Mouse (Mus musculus) layer of hippocampus, postnatal 10 days (tissue): ENCODE data around the gene Hist1h3a. TPM values are rescaled to one million over a fixed set of nuclear protein-coding genes. Genes with fewer than 3 reads are reported as not detected.

Experiments used
- microRNA-seq, 2 experiments: library from miRNA; unstranded; fragments of <30 nt; microRNA quantifications; one replicate each; pipeline ENCODE4 v1.2.0; 2021
- total RNA-seq, 2 experiments: library from RNA; stranded (reverse); gene quantifications; 2 replicates each; pipeline ENCODE4 v1.2.3; 2021

The Hist1h3a gene
- total RNA-seq, 2 experiments from 2014 or later, result 68.7 to 70.1 TPM

Small RNA genes lying within 50 kb of the gene (microRNA-seq; reads per million reads assigned to microRNA genes)
- 0 reads per million in 2 experiments for gene Gm44314
- 0 reads per million in 2 experiments for gene Gm44484

Other genes starting within 250 kb of the Hist1h3a start
- 100 to 1,000 TPM; 280 to 315 TPM for gene Hist1h4h, start 231.3 kb downstream of the Hist1h3a start, total RNA-seq
- gene Hist1h2af, start 228.5 kb downstream of the Hist1h3a start, total RNA-seq, result 10 to 100 TPM; 45.7 to 51.3 TPM
- 10 to 100 TPM; 19.1 to 19.9 TPM for gene Hist1h3g, start 227.0 kb downstream of the Hist1h3a start, total RNA-seq
- gene Hist1h2bh, start 219.0 kb downstream of the Hist1h3a start, total RNA-seq, result 1 to 10 TPM; 5.1 TPM
- gene Hist1h3f, start 218.3 kb downstream of the Hist1h3a start, total RNA-seq, result 10 to 100 TPM; 28.3 to 32.7 TPM
- gene Hist1h4f, start 210.7 kb downstream of the Hist1h3a start, total RNA-seq, result 100 to 1,000 TPM; 140 to 182 TPM
- gene Hist1h1d, start 209.1 kb downstream of the Hist1h3a start, total RNA-seq, result 1 to 10 TPM; 6.4 to 6.6 TPM
- 10 to 100 TPM; 77.0 to 85.3 TPM for gene Hist1h3e, start 200.0 kb downstream of the Hist1h3a start, total RNA-seq
- gene Hist1h2ae, start 191.2 kb downstream of the Hist1h3a start, total RNA-seq, result 10 to 100 TPM; 13.0 to 14.0 TPM
- 100 to 1,000 TPM; 105 to 126 TPM for gene Hist1h2bg, start 191.0 kb downstream of the Hist1h3a start, total RNA-seq
- gene Hist1h2bf, start 188.2 kb downstream of the Hist1h3a start, total RNA-seq, result 10 to 100 TPM; 44.2 to 62.6 TPM
- 1 to 10 TPM; 5.3 to 5.6 TPM for gene Hist1h2ad, start 188.0 kb downstream of the Hist1h3a start, total RNA-seq
- 10 to 100 TPM; 13.0 to 15.0 TPM for gene Hist1h3d, start 186.6 kb downstream of the Hist1h3a start, total RNA-seq
- gene Hist1h4d, start 180.8 kb downstream of the Hist1h3a start, total RNA-seq, result 100 to 1,000 TPM; 147 to 163 TPM
- gene Hist1h2be, start 141.3 kb downstream of the Hist1h3a start, total RNA-seq, result 1 to 10 TPM; 6.7 to 8.4 TPM
- gene Hist1h1e, start 139.8 kb downstream of the Hist1h3a start, total RNA-seq, result 10 to 100 TPM; 69.3 to 81.5 TPM
- gene Hist1h2ac, start 78.4 kb downstream of the Hist1h3a start, total RNA-seq, result 1 to 10 TPM; 2.6 to 3.3 TPM
- 10 to 100 TPM; 27.9 to 28.0 TPM for gene Hist1h2bc, start 78.2 kb downstream of the Hist1h3a start, total RNA-seq
- gene Hist1h1t, start 66.6 kb downstream of the Hist1h3a start, total RNA-seq, result not detected
- 100 to 1,000 TPM; 102 to 111 TPM for gene Hist1h4c, start 63.9 kb downstream of the Hist1h3a start, total RNA-seq
- 1 to 10 TPM; 3.4 to 5.9 TPM for gene Hfe, start 51.5 kb downstream of the Hist1h3a start, total RNA-seq
- 100 to 1,000 TPM in 1 of 2 experiments, 10 to 100 TPM in 1; 87.1 to 106 TPM for gene Hist1h1c, start 23.6 kb downstream of the Hist1h3a start, total RNA-seq
- gene Hist1h3c, start 16.8 kb downstream of the Hist1h3a start, total RNA-seq, result 10 to 100 TPM; 23.5 to 26.8 TPM
- 10 to 100 TPM; 38.1 to 45.9 TPM for gene Hist1h2bb, start 15.7 kb downstream of the Hist1h3a start, total RNA-seq
- 10 to 100 TPM; 65.7 to 68.4 TPM for gene Hist1h2ab, start 11.3 kb downstream of the Hist1h3a start, total RNA-seq
- 10 to 100 TPM; 67.7 to 73.1 TPM for gene Hist1h3b, start 10.1 kb downstream of the Hist1h3a start, total RNA-seq
- gene Hist1h4b, start 5.4 kb downstream of the Hist1h3a start, total RNA-seq, result 10 to 100 TPM; 80.9 to 84.6 TPM
- gene Hist1h4a, start 1.2 kb downstream of the Hist1h3a start, total RNA-seq, result 10 to 100 TPM; 71.9 to 72.7 TPM
- gene Hist1h1a, start 1.3 kb upstream of the Hist1h3a start, total RNA-seq, result 10 to 100 TPM; 47.3 to 51.5 TPM
- gene Trim38, start 7.5 kb upstream of the Hist1h3a start, total RNA-seq, result not detected
- not detected for gene Slc17a2, start 44.6 kb upstream of the Hist1h3a start, total RNA-seq
- gene Slc17a3, start 77.0 kb upstream of the Hist1h3a start, total RNA-seq, result not detected
- not detected for gene Slc17a1, start 105.4 kb upstream of the Hist1h3a start, total RNA-seq
- gene Slc17a4, start 152.6 kb upstream of the Hist1h3a start, total RNA-seq, result not detected
- gene Hist1h2ba, start 171.8 kb upstream of the Hist1h3a start, total RNA-seq, result not detected
- not detected for gene Hist1h2aa, start 172.1 kb upstream of the Hist1h3a start, total RNA-seq
- gene Scgn, start 228.8 kb upstream of the Hist1h3a start, total RNA-seq, result under 1 TPM; 0.75 to 0.78 TPM